Mouse (Mus musculus) spleen, adult 2 months (tissue): ENCODE data around the gene Ppm1a. TPM values are rescaled to one million over a fixed set of nuclear protein-coding genes. Genes with fewer than 3 reads are reported as not detected.

Source experiments
- DNase-seq, 2 experiments: peaks; one replicate each; pipeline versions ENCODE4 v3.0.0 to v3.0.0-alpha.2; 2012 to 2021; ENCODE audit warnings: low spot score in 2 of 2, low read depth in 1 of 2
- H3K27ac ChIP-seq: fragments of 200-500 bp; 2 replicates; pipeline ENCODE4 v1.5.1; 2012; ENCODE audit warnings: low read length, inconsistent platforms; ENCODE audit not compliant: insufficient read depth
- H3K27me3 ChIP-seq: fragments of 200-500 bp; 2 replicates; pipeline ENCODE4 v1.6.1; 2012; ENCODE audit warnings: mild to moderate bottlenecking, moderate library complexity, low read length, inconsistent platforms; ENCODE audit not compliant: control insufficient read depth, insufficient read depth
- H3K36me3 ChIP-seq: fragments of 200-500 bp; 2 replicates; pipeline ENCODE4 v1.6.1; 2012; ENCODE audit warnings: mild to moderate bottlenecking, low read length, inconsistent platforms; ENCODE audit not compliant: control insufficient read depth, insufficient read depth
- H3K4me1 ChIP-seq: fragments of 200-500 bp; 2 replicates; pipeline ENCODE4 v1.6.1; 2011; ENCODE audit warnings: inconsistent platforms; ENCODE audit not compliant: control insufficient read depth, insufficient read depth, insufficient read length
- H3K4me3 ChIP-seq: fragments of 200-500 bp; 2 replicates; pipeline ENCODE4 v1.5.1; 2011; ENCODE audit warnings: mild to moderate bottlenecking, inconsistent platforms; ENCODE audit not compliant: insufficient read depth, insufficient read length; ENCODE audit errors: extremely low read depth
- CTCF ChIP-seq: fragments of 200-500 bp; IDR thresholded peaks from 2 replicates; pipeline ENCODE4 v1.5.1; 2011; ENCODE audit warnings: mild to moderate bottlenecking, inconsistent platforms; ENCODE audit not compliant: insufficient read depth, insufficient read length, insufficient replicate concordance; ENCODE audit errors: extremely low read depth
- POLR2A ChIP-seq: fragments of 200-500 bp; IDR thresholded peaks from 2 replicates; pipeline ENCODE4 v1.6.1; 2011; ENCODE audit warnings: low read depth, low read length, inconsistent platforms
- WGBS: fragments of 180-500 bp; shearing (Covaris S2); methylation state at CpG from one replicate; pipeline ENCODE4 v1.1.7; 2018; 5-methylcytosine and 5-hydroxymethylcytosine counted together
- polyA plus RNA-seq: library from polyadenylated mRNA; depleted of rRNA; stranded (reverse); fragments of >200 nt; gene quantifications from 2 replicates; pipeline ENCODE4 v1.2.3, GENCODE M21; 2012; rRNA removed

Gene Ppm1a
- polyA plus RNA-seq: 12.5 and 15.2 TPM in 2 replicates

- no peak within 1 kb of the TSS for H3K4me3 ChIP-seq
- H3K27me3 ChIP-seq: no peaks in the 10 kb centered on the region
- H3K4me1 ChIP-seq: no peaks in the 10 kb centered on the region; the same call in 1 of the 2 replicates
- DNase-seq: no peak
- 63% methylated on average over 4 of the region's 4 CpGs for WGBS
- TF ChIP-seq CTCF (no peak), POLR2A (no peak)
- H3K36me3 ChIP-seq: no peaks in the 10 kb centered on the region
- H3K27ac ChIP-seq: no peak within 1 kb of the TSS
These were observed at the start of gene Ppm1a for GRCm38 (mm10) chr12:72757086-72757485. Ppm1a (plus strand) TSS chr12:72757455.

GRCm38 (mm10) chr12:72709981-72710380, 47.3 kb upstream of the Ppm1a start:
- no peak for TF ChIP-seq CTCF
- no peak for TF ChIP-seq POLR2A
- DNase-seq: no peak
- no peaks in the 10 kb centered on the region for H3K36me3 ChIP-seq
- no peak overlapping the region for H3K27ac ChIP-seq
- no peaks in the 10 kb centered on the region for H3K4me1 ChIP-seq
- no peaks in the 10 kb centered on the region for H3K27me3 ChIP-seq
- no peak overlapping the region for H3K4me3 ChIP-seq
- 93% methylated on average over 3 of the region's 3 CpGs for WGBS

- Histone ChIP-seq H3K27ac (no peak overlapping the region), H3K36me3 (no peaks in the 10 kb centered on the region), H3K4me1 (no peaks in the 10 kb centered on the region), H3K4me3 (no peak overlapping the region), H3K27me3 (no peaks in the 10 kb centered on the region)
- no peak for TF ChIP-seq CTCF
- no peak for TF ChIP-seq POLR2A
- whole genome bisulfite sequencing: 94% methylated on average over 2 of the region's 2 CpGs
- DNase-seq: no peak
These were observed 42.4 kb upstream of the Ppm1a start for GRCm38 (mm10) chr12:72714896-72715295.

- no peak overlapping the region for H3K4me3 ChIP-seq
- no peak for DNase-seq
- no peaks in the 10 kb centered on the region for H3K36me3 ChIP-seq
- 96% methylated on average over 9 of the region's 9 CpGs for WGBS
- no peaks in the 10 kb centered on the region for H3K27me3 ChIP-seq
- no peak for TF ChIP-seq POLR2A
- no peak for TF ChIP-seq CTCF
- H3K4me1 ChIP-seq: no peaks in the 10 kb centered on the region
- no peak overlapping the region for H3K27ac ChIP-seq
These were observed 41.4 kb upstream of the Ppm1a start for GRCm38 (mm10) chr12:72715846-72716245.

- no peaks in the 10 kb centered on the region for H3K36me3 ChIP-seq
- no peak overlapping the region for H3K27ac ChIP-seq
- 85% methylated on average over 2 of the region's 2 CpGs for WGBS
- no peak for DNase-seq
- H3K4me1 ChIP-seq: no peaks in the 10 kb centered on the region
- H3K27me3 ChIP-seq: no peaks in the 10 kb centered on the region
- TF ChIP-seq POLR2A (no peak), CTCF (no peak)
- no peak overlapping the region for H3K4me3 ChIP-seq
These were observed 38.2 kb upstream of the Ppm1a start for GRCm38 (mm10) chr12:72719046-72719445.

- no peaks in the 10 kb centered on the region for H3K36me3 ChIP-seq
- DNase-seq: no peak
- 89% methylated on average over 11 of the region's 11 CpGs for WGBS
- H3K27ac ChIP-seq: no peak overlapping the region
- H3K4me1 ChIP-seq: no peaks in the 10 kb centered on the region
- H3K27me3 ChIP-seq: no peaks in the 10 kb centered on the region
- no peak overlapping the region for H3K4me3 ChIP-seq
- TF ChIP-seq POLR2A (no peak), CTCF (no peak)
These were observed 37.7 kb upstream of the Ppm1a start for GRCm38 (mm10) chr12:72719452-72720087.

GRCm38 (mm10) chr12:72721710-72722109, 35.5 kb upstream of the Ppm1a start:
- DNase-seq: no peak
- no peaks in the 10 kb centered on the region for H3K4me1 ChIP-seq
- no peak overlapping the region for H3K27ac ChIP-seq
- 82% methylated on average over 5 of the region's 5 CpGs for WGBS
- H3K36me3 ChIP-seq: no peaks in the 10 kb centered on the region
- TF ChIP-seq POLR2A (no peak), CTCF (no peak)
- no peak overlapping the region for H3K4me3 ChIP-seq
- H3K27me3 ChIP-seq: no peaks in the 10 kb centered on the region
